Mouse (Mus musculus) kidney, embryonic 16.5 days (tissue): ENCODE data around the gene Gm28053. TPM values are rescaled to one million over a fixed set of nuclear protein-coding genes. Genes with fewer than 3 reads are reported as not detected.

ENCODE experiments used
- ATAC-seq: fragments of 200-750 bp; cut with Nextera tagmentation; 2 replicates; pipeline ENCODE4 v1.8.0; 2017; ENCODE audit warnings: moderate TSS enrichment; ENCODE audit not compliant: low FRiP score, low TSS enrichment
- H3K27ac ChIP-seq: fragments of 300-500 bp; sonication (generic); 2 replicates; pipeline ENCODE4 v1.5.1; 2014; ENCODE audit warnings: low read length
- H3K27me3 ChIP-seq: fragments of 300-500 bp; sonication (generic); 2 replicates; pipeline ENCODE4 v1.6.1; 2014; ENCODE audit warnings: low read length, control low read depth, mixed read lengths; ENCODE audit not compliant: insufficient read depth
- H3K36me3 ChIP-seq: fragments of 300-500 bp; sonication (generic); 2 replicates; pipeline ENCODE4 v1.6.1; 2014; ENCODE audit warnings: low read length, control low read depth, mixed read lengths; ENCODE audit not compliant: insufficient read depth
- H3K4me1 ChIP-seq: fragments of 300-500 bp; sonication (generic); 2 replicates; pipeline ENCODE4 v1.6.1; 2014; ENCODE audit warnings: low read length, control low read depth, mixed read lengths; ENCODE audit not compliant: insufficient read depth
- H3K4me2 ChIP-seq: fragments of 300-500 bp; sonication (generic); replicated peaks from 2 replicates; pipeline ENCODE4 v1.6.1; 2014; ENCODE audit warnings: low read depth, low read length
- H3K4me3 ChIP-seq: fragments of 300-500 bp; sonication (generic); 2 replicates; pipeline ENCODE4 v1.5.1; 2014; ENCODE audit warnings: mild to moderate bottlenecking, low read length
- H3K9ac ChIP-seq: fragments of 300-500 bp; sonication (generic); replicated peaks from 2 replicates; pipeline ENCODE4 v1.6.1; 2014; ENCODE audit warnings: low read length
- H3K9me3 ChIP-seq: fragments of 300-500 bp; sonication (generic); 2 replicates; pipeline ENCODE4 v1.6.1; 2016; ENCODE audit warnings: low read length, control low read depth
- WGBS: fragments of 180-500 bp; shearing (Covaris S2); extraction: QIAGEN DNeasy Blood & Tissue Kit; methylation state at CpG from one replicate; pipeline ENCODE4 v1.1.7; 2014; 5-methylcytosine and 5-hydroxymethylcytosine counted together
- polyA plus RNA-seq: library from polyadenylated mRNA; unstranded; fragments of >200 nt; fragmentation: Nextera tagmentation; extraction: Ambion mirVana; gene quantifications from 2 replicates; pipeline ENCODE4 v1.2.1, GENCODE M21; 2015

Gm28053 gene
- polyA plus RNA-seq, 1 experiment from 2014 or later: 1.4 TPM

DNA sequence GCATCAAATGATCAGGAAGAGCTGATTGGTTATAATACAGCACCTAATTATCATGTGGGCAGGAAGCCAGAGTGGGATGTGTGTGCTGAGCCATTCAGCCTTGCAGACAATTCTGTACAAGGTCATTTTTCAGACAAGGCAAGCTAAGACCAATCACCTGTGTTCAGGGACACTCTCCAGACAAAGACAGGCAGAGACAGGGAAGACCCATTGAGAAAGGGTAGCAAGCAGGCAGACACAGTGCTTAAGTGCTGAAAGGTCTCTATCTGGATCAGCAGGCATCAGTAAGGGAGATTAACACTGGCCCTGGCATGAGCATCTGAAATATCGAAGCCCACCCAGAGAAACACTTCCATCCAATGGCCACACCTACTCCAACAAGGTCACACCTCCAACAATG, 66.0 kb downstream of the Gm28053 start:
- WGBS: 88% methylated on average over 1 of the region's 1 CpGs
- H3K9ac ChIP-seq: no peak overlapping the region
- H3K4me3 ChIP-seq: no peak overlapping the region
- H3K4me2 ChIP-seq: no peak overlapping the region
- H3K9me3 ChIP-seq: no peaks in the 10 kb centered on the region
- H3K27ac ChIP-seq: no peak overlapping the region
- ATAC-seq: no peak
- H3K27me3 ChIP-seq: no peaks in the 10 kb centered on the region
- H3K36me3 ChIP-seq: no peaks in the 10 kb centered on the region
- H3K4me1 ChIP-seq: no peaks in the 10 kb centered on the region

DNA sequence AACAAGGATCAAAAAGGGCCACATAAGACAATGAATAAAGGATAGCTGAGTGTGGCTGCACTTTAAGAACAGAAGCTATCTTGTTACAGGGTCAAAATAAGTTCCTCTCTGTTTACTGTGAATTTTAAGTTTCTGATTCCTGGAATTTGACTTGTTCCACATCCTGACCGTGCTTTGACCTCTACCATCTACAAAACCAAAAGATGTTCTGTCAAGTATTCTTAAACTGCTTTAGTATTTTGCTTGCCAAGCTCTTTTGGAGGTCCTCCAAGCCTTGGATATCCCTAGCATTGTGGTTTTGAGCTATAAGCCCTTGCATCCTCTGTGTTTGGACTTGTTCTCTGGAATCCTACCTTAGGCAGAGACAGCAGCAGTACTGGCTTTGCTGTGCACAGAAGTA, 66.8 kb downstream of the Gm28053 start:
- Histone ChIP-seq H3K4me3 (no peak overlapping the region), H3K36me3 (no peaks in the 10 kb centered on the region), H3K9ac (no peak overlapping the region), H3K4me1 (no peaks in the 10 kb centered on the region), H3K27ac (no peak overlapping the region), H3K4me2 (no peak overlapping the region), H3K9me3 (no peaks in the 10 kb centered on the region), H3K27me3 (no peaks in the 10 kb centered on the region)
- ATAC-seq: no peak
- 52% methylated on average over 1 of the region's 1 CpGs for WGBS

DNA sequence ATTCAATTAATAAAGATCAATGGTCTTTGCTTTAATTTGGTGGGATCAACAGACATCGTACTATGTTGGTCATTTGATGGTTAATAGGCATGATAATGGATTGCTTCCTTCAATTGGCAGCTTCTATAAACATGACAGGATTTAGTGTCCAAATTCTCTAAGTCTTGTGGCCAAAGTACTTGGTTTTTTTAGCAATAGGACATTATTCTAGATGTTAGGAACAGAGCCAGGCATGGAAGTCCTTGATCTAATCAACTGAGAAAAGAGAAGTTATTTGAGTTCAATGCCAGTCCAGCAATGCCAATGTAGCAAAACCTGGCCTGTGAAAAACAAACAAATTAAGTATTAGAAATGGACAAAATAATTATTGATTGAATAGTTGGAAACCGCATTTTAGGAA, 67.2 kb downstream of the Gm28053 start:
- H3K9ac ChIP-seq: no peak overlapping the region
- H3K4me2 ChIP-seq: no peak overlapping the region
- WGBS: 80% methylated on average over 2 of the region's 2 CpGs
- H3K4me1 ChIP-seq: no peaks in the 10 kb centered on the region
- H3K27me3 ChIP-seq: no peaks in the 10 kb centered on the region
- ATAC-seq: no peak
- H3K9me3 ChIP-seq: no peaks in the 10 kb centered on the region
- H3K27ac ChIP-seq: no peak overlapping the region
- no peaks in the 10 kb centered on the region for H3K36me3 ChIP-seq
- no peak overlapping the region for H3K4me3 ChIP-seq

DNA sequence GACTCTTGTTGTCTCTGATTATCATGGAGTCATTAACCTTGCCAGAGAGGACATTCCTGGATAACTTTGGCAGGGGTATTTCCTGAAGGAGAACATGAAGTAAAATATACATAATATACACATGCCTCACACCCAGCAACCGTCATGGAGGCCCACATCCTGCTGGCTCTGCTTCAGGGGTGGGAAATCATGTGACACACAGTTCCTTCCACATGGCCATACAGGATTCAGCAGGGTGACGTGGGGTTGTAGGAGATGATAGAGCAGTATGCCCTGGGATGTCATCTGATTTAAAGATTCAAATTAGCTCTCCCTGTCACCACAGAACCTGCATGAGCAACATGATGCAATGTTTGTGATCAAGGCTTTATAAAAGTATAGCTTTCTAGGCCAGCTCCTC, 69.5 kb downstream of the Gm28053 start:
- H3K4me2 ChIP-seq: no peak overlapping the region
- H3K36me3 ChIP-seq: no peaks in the 10 kb centered on the region
- no peak for ATAC-seq
- H3K27me3 ChIP-seq: no peaks in the 10 kb centered on the region
- H3K9ac ChIP-seq: no peak overlapping the region
- no peak overlapping the region for H3K4me3 ChIP-seq
- WGBS: 76% methylated on average over 2 of the region's 2 CpGs
- no peaks in the 10 kb centered on the region for H3K9me3 ChIP-seq
- H3K4me1 ChIP-seq: no peaks in the 10 kb centered on the region
- no peak overlapping the region for H3K27ac ChIP-seq

DNA sequence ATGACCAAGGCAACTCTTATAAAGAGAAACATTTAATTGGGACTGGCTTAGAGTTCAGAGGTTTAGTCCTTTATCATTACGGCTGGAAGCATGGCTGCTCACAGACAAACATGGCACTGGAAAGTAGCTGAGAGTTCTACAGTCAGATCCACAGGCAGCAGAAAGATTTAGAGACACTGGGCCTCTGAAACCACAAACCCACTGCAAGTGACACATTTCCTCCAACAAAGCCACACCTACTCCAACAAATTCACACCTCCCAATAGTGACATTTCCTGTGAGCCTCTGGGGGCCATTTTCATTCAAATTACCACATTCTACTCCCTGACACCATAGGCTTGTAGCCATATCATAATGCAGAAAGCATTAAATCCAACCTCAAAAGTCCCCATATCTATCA, 83.5 kb downstream of the Gm28053 start:
- Histone ChIP-seq H3K4me1 (no peaks in the 10 kb centered on the region), H3K27me3 (no peaks in the 10 kb centered on the region), H3K27ac (no peak overlapping the region), H3K4me3 (no peak overlapping the region), H3K9me3 (peaks cover 5% of the 10 kb centered on the region; the same call in 1 of the 2 replicates), H3K9ac (no peak overlapping the region), H3K36me3 (no peaks in the 10 kb centered on the region), H3K4me2 (no peak overlapping the region)
- WGBS: 76% methylated on average over 1 of the region's 1 CpGs
- no peak for ATAC-seq

Other genes starting within 250 kb of the Gm28053 start
- gene Atp6v0e2, start 181.0 kb upstream of the Gm28053 start, polyA plus RNA-seq: 32.7 and 33.8 TPM in 2 replicates
- 14.3 and 14.5 TPM in 2 replicates for gene Lrrc61, start 163.8 kb upstream of the Gm28053 start, polyA plus RNA-seq
- 64.5 and 76.1 TPM in 2 replicates for gene Rarres2, start 145.8 kb upstream of the Gm28053 start, polyA plus RNA-seq
- not detected in 2 replicates for gene Gm45021, start 129.0 kb upstream of the Gm28053 start, polyA plus RNA-seq
- gene Repin1, start 124.7 kb upstream of the Gm28053 start, polyA plus RNA-seq: 52.9 and 59.3 TPM in 2 replicates
- gene Gm44965, start 124.7 kb upstream of the Gm28053 start, polyA plus RNA-seq: 0.69 TPM in 1 of 2 replicates, not detected in the other
- gene Zfp775, start 116.5 kb upstream of the Gm28053 start, polyA plus RNA-seq: 7.5 and 9.3 TPM in 2 replicates
- 4.3 and 5.4 TPM in 2 replicates for gene AI854703, start 91.8 kb upstream of the Gm28053 start, polyA plus RNA-seq
- 3.5 TPM in 2 replicates for gene Gimap8, start 71.4 kb upstream of the Gm28053 start, polyA plus RNA-seq
- gene Gimap9, start 42.5 kb upstream of the Gm28053 start, polyA plus RNA-seq: 12.7 and 14.8 TPM in 2 replicates
- 84.6 and 86.0 TPM in 2 replicates for gene Gimap4, start 34.1 kb upstream of the Gm28053 start, polyA plus RNA-seq
- gene Gimap6, start 10.4 kb upstream of the Gm28053 start, polyA plus RNA-seq: 59.4 and 67.3 TPM in 2 replicates
- not detected in 2 replicates for gene Gimap7, start within 50 bp of the Gm28053 start, polyA plus RNA-seq
- gene Gimap1, start 20.4 kb downstream of the Gm28053 start, polyA plus RNA-seq: 39.5 and 43.2 TPM in 2 replicates
- 18.0 and 19.9 TPM in 2 replicates for gene Gimap5, start 27.6 kb downstream of the Gm28053 start, polyA plus RNA-seq
- 0.19 TPM in 1 of 2 replicates, not detected in the other for gene Gimap3, start 52.2 kb downstream of the Gm28053 start, polyA plus RNA-seq
- 194 and 227 TPM in 2 replicates for gene Tmem176a, start 122.3 kb downstream of the Gm28053 start, polyA plus RNA-seq
- gene Tmem176b, start 122.9 kb downstream of the Gm28053 start, polyA plus RNA-seq: 479 and 496 TPM in 2 replicates
- gene Aoc1, start 154.3 kb downstream of the Gm28053 start, polyA plus RNA-seq: 4.7 and 6.0 TPM in 2 replicates
- gene 1600015I10Rik, start 211.3 kb downstream of the Gm28053 start, polyA plus RNA-seq: not detected in 2 replicates